Mouse (Mus musculus) cerebellum, adult 8-10 months (tissue): ENCODE data around the gene Klk1b5.
"Not testable (repeated sequence)": the region's sequence is repeated elsewhere in the genome, so short reads cannot be mapped to it uniquely, and the experiment has no call there.

Experiments
- DNase-seq: peaks from one replicate; pipeline ENCODE4 v3.0.0; 2022

The Klk1b5 gene

DNA sequence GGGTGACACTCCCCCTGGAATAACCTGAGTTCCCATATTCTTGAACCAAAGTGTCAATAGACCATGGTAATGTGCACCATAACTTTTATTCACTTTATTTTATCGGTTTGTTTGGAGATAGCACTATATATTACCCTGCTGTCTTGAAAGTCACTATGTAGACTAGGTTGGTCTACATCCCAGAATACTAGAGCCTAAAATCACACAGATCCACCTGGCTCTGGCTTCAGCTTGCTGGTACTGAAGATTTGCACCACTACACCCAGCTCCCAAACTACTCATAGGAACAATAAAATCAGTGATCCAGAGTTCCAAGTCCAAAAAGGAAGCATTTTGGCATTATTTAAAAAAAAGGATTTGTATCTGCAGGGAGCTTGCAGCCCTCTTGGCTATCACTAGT, at the start of gene Klk1b5:
Gene Klk1b5 (plus strand): TSS at position 301 of the 400 bp plus-strand sequence.
- no peak for DNase-seq

DNA sequence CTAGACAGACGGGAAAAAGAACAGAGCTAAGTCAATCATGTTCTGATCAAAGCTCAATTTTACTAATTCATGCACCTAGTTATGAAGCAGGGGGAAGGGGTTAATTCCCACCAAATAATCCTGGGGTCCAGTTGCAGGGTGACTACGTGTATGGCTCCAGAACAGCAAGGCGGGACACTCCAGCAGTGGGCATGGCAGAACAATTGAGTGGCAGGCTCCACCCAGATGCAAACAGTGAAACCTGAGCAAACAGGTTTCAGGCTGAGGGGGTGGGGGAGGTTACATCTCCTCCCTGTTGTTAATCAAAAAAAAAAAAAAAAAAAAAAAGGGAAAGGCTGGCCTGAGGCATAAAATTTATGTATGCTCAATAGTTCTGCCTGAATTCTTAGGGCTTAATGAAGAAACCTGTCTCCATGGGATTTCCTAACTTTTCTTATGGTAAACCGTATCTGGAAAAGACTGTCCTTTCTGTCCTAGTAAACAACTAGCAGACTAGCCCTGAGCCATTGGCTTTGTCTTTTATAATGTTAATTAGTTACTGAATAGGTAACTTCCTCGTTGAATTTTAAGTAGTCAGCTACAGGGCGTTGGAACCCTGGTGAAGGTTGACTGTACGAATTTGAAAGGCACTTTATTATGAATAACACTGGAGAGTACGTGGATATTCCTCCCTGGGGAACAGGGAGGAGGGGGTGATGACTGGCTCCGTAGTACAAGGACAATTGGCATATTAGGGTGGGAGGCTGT, 36.3 kb upstream of the Klk1b5 start:
- no peak for DNase-seq

DNA sequence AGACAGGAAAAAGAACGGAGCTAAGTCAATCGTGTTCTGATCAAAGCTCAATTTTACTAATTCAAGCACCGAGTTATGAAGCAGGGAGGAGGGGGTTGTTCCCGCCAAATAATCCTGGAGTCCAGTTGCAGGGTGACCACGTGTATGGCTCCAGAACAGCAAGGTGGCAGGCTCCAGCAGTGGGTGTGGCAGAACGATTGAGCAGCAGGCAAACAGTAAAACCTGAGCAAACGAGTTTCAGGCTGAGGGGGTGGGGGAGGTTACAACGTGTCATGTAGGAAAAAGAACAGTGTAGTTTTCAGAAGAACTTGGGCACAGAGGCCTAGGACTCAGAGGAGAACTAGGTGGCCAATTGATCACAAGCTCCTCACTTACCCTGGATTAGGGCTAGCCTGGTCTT, 29.2 kb upstream of the Klk1b5 start:
- not testable (repeated sequence) for DNase-seq

DNA sequence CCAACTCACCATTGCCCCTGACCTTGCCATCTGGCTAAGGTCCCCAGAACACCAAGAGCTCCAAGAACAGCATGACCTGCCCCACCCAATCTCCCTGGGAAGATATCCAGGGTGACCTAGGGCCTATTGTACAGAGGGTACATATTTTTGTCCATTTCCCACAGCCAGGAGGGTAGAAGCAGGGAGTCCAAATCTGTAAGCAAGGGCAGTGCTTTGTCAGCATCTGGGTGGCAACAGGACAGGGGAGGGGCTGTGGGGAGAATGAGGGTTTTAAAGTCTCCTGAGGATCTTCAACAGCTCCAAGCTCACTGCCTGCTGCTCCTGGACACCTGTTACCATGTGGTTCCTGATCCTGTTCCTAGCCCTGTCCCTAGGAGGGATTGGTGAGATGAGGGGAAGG, 27.8 kb upstream of the Klk1b5 start, which contains the start of gene Klk1b24:
Gene Klk1b24 (plus strand): TSS at position 301 of the 400 bp plus-strand sequence.
- not testable (repeated sequence) for DNase-seq

DNA sequence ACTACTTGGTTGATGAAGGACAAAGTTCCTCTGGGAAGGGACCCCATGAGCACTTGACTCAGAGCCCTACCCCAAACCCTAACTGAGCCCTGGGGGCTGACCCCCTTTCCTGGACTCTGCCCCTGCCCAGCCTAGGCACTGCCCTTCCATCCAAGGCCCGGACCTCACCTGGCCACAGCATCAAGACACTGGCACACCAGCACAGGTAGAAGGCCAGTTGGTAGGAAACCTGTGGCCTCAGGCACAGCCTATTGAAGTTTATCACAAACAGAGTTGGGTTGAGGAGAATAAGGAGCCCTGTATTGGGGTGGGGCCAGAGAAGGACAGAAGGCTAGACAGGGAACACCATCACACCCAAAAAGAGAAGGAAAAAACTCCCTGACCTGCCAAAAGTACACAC, 22.3 kb upstream of the Klk1b5 start:
- DNase-seq: not testable (repeated sequence)

DNA sequence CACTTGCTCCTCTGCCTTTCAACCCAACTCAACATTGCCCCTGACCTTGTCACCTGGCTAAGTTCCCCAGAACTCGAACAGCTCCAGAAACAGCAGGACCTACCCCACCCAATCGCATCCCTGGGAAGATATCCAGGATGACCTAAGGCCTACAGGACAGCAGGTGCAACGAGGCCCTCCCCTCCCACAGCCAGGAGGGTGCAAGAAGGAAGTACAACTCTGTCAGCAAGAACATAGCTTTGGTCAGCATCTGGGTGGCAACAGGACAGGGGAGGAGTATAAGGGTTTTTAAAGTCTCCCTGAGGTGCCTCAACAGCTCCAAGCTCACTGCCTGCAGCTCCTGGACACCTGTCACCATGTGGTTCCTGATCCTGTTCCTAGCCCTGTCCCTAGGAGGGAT, 17.9 kb upstream of the Klk1b5 start, which contains the start of gene Klk1b3:
Gene Klk1b3 (plus strand): TSS at position 301 of the 400 bp plus-strand sequence.
- no peak for DNase-seq

DNA sequence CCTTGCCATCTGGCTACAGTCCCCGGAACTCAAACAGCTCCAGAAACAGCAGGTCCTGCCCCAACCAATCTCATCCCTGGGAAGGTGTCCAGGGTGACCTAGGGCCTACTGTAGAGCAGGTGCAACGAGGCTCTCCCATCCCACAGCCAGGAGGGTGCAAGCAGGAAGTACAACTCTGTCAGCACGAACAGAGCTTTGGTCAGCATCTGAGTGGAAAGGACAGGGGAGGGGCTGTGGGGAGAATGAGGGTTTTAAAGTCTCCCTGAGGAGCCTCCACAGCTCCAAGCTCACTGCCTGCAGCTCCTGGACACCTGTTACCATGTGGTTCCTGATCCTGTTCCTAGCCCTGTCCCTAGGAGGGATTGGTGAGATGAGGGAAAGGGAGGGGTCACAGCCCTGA, 8.6 kb upstream of the Klk1b5 start, which contains the start of gene Klk1b4:
Gene Klk1b4 (plus strand): TSS at position 301 of the 400 bp plus-strand sequence.
- DNase-seq: not testable (repeated sequence)

DNA sequence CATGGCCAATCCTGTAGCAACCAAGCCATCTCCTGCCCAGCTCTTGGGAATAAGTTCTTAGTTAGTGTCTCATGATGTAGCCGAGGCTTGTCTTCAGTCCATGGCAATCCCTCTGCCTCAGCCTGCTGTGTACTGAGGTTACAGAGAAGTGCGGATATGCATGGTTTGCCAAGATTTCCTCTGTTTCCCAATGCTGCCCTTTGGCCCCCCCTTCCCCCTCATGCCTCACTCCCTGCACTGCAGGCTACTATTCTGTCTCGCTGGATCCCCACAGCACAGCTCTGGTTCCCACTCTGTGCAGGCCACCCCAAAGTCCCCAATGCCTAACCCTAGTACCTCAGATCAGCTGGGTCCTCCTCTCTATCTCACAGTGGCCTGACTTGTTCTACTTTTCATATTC, 7.4 kb upstream of the Klk1b5 start:
- DNase-seq: no peak

DNA sequence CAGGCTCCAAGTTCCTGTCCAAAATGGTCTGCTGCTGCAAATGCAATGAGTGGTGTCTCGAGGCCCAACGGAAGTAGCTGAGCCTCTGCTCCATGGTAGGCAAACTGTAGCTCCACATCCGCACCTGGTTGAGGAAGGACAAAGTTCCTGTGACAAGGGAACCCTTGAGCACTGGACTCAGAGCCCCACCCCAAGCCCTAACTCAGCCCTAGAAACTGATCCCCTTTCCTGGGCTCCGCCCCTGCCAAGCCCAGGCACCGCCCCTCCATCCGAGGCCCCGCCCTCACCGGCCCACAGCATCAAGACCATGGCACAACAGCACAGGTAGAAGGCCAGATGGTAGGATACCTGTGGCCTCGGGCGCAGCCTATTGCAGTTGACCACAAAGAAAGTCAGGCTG, 5.9 kb downstream of the Klk1b5 start:
- not testable (repeated sequence) for DNase-seq

DNA sequence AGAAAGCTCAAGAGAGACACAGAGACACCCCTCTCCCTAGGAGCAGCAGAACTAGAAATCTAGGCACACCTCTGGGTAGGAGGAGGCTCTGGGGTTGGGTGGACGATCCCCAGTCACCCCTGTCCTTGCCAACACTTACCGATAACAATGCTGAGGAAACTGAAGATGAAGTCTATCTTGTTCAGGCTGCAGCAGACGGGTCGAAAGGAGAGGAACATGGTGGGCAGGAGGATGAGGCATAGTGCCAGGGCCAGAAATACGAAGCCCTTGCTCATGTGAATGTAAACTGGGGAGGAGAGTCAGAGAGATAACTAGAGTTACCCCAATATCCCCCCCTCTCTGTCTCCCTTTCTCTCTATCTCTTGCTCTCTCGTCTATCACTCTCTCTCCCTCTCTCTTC, 6.6 kb downstream of the Klk1b5 start:
- DNase-seq: not testable (repeated sequence)

DNA sequence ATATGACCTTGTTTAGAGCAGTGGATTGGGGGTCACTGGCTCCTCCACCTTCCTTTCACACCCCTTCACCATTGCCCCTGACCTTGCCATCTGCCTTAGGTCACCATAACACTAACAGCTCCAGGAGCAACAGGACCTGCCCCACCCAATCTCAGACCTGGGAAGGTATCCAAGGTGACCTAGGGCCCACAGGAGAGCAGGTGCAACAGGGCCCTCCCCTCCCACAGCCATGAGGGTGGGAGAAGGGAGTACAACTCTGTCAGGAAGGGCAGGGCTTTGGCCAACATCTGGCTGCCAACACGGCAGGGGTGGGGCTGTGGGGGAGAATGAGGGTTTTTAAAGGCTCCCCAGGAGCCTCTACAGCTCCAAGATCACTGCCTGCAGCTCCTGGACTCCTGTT, 9.3 kb downstream of the Klk1b5 start, which contains the start of gene Klk1:
Gene Klk1 (plus strand): TSS at position 285 of the 400 bp plus-strand sequence.
- DNase-seq: no peak

DNA sequence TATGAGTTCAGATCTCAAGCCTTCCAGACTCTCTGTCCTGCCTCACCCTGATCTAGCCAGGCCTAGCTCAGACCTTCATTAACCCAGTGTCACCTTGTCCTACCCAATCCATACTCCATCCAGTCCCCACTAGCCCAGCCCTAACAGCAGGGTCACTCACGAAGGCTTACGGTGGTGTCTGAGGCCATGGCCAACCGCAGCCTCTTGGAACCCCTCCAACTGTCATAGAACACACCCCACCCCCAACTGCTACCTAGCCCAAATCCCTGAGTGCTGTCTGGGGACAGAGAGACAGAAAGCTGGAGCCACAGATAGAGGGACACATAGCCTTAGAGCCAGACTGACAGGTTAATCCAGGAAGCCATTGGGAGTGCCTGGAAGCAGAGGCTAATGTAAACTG, 20.2 kb downstream of the Klk1b5 start, which contains the start of gene Gm36864:
Gene Gm36864 (plus strand): TSS at position 269 of the 400 bp plus-strand sequence.
- no peak for DNase-seq

DNA sequence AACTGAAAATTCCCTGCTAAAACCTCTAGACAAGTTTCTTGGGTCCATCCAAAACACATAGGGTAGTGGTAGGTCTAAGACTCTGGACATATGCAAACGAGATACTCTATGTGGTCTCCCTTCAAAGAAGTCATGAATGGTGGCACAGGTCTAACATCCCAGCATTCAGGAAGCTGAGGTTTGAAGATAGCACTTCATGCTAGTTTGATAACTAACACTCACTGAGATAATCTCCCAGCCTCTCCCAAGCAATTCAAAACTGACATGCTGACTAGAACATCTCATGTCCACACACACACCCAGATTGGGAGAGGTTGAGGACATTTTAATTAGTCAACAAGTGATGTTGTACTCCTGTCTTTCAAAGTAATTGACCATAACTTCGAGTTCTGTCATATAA, 24.2 kb downstream of the Klk1b5 start:
- DNase-seq: no peak

DNA sequence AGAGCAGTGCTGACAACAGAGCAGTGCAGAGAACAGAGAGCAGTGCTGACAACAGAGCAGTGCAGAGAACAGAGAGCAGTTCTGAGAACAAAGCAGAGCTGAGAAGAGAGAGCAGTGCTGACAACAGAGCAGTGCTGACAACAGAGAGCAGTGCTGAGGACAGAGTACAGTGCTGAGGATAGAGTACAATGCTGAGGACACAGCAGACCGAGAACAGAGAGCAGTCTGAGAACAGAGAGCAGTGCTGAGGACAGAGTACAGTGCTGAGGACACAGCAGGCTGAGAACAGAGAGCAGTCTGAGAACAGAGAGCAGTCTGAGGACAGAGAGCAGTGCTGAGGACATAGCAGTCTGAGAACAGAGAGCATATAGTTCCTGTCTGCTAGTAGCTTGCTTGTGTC, 25.0 kb downstream of the Klk1b5 start:
- DNase-seq: no peak

DNA sequence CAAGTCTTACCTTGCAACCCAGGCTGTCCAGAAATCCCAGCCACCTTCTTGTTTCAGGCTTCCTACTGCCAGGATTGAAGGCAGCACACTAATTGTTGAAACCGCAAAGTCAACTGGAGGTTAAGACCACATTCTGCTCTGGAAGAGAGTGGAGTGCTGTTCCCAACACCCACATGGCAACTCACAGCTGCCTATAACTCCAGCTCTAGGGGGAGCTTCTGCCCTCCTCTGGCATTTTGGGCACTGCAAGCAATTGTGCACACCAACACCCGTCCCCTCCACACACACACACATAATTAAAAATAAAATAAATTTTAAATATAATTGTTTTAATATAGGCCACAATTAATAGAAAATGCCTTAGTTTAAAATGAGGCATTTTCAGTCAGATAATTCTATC, 25.4 kb downstream of the Klk1b5 start:
- no peak for DNase-seq

DNA sequence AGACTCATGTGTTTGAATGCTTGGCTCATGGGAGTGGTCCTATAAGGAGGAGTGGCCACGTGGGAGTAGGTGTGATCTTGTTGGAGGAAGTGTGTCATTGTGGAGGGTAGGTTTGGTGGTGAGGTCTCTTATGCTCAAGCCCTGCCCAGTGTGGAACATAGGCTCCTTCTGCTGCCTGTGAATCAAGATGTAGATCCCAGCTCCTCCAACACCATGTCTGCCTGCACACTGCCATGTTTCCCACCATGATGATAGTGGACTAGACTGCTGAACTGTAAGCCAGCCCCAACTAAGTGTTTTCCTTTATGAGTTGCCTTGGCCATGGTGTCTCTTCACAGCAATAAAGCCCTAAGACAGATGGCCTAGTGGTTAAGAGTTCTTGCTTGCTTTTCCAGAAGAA, 28.3 kb downstream of the Klk1b5 start:
- DNase-seq: no peak

DNA sequence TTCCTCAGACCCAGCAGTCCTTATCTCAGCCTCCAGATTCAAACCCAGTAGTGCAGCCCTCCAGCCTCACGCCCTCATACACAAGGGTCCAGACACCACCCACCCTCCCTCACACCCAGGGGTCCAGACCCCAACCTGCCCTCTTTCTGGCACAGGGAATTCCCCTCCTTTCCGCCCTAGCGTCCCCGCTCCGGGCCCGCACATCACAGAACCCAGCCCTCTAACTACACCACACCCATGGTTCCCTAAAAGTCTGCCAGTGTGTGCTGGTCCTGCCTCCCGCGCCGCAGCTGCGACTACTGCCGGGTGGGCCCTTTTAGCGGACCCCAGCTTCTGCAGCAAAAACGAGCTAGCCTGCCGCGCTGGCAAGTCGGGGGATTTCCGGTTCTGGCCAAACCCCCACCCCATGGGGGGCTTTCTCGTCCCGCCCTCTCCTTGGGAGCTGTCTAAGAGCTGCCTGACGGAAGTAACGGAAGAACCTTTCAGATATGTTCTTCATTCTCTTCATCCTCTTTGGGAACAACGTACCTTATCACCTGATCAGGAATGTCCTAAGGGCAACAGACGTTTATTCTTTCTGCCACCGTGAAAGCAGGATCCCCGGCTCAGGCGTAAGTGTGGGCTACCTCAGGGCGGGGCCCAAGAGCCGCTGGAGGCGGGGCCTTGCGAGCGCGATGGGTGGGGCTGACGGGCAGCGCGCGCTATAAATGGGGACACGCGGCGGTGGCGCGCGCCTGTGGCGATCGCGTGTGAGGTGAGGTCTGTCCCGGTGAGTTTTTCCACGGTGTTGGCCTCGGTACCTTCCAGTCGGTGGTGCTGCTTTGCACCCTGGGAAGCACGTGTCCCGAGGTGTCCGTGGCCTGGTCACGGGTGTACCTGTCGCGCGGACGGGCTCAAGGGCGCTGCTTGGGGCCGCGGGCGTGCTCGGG, 30.6 kb downstream of the Klk1b5 start, which contains the start of the genes 1700028J19Rik and 2410002F23Rik:
Gene 1700028J19Rik (minus strand): TSS at position 641 of the 929 bp plus-strand sequence.
Gene 2410002F23Rik (plus strand): TSS at position 668 of the 929 bp plus-strand sequence.
- DNase-seq: peak; percentile 96

DNA sequence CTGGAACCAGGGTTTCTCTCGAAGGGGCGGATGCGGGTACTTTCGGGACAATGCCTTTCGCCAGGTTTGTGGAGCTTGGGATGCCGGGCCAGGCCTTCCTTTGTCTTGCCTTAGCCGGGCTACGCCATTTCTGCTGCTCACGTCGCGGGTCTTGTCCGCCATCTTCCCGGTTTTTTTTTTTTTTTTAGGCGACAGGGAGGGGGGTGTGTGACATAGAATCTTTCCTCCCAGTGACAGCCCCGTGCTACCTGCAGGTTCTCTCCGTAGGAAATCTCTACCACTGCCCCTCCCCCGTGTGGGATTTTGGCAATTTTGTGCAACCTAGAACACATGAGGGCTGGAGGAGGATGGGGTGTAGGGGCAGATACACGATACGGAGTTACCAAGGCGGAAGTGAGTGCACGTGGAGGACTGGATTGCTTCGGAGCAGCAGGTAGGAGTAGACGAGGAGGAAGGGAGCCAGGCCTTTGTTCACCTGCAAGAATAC, 31.3 kb downstream of the Klk1b5 start:
- DNase-seq: peak; percentile 64

DNA sequence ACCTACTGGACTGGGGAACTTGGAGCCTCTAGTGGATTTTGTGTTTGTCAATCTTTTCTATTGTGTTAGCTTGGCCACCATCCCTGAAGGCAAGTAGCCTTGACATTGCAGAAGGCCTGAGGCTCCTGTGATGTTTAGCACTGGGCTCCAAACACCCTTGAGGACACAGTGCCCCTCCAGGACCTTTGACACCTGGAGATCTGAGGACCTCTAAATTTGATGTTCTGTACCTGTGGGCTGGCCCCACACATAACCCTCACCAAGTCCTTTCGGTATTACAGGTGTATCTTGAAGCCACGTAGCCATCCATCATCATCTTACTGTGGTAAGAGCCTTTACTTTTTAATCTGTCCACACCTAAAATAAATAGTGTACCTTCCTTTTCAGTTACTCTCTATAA, 32.2 kb downstream of the Klk1b5 start:
- no peak for DNase-seq

DNA sequence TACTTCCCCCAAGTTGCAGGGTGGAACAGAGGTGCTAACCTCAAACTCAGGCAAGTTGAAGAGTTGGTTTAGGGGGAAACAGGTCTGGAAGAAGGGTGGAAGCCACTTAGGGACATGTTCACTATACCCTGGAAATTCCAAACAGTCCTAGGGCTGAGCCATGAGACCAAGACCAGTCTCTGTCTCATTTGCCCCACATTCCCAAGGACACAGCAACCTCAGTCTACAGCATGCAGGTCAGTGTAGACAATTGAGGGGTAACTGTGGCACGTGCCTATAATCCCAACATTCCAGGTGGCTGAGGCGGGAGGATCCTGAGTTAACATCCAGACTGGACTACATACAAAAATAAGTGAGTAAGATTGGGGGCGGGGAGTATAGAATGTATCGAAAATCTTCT, 33.5 kb downstream of the Klk1b5 start:
- DNase-seq: no peak

DNA sequence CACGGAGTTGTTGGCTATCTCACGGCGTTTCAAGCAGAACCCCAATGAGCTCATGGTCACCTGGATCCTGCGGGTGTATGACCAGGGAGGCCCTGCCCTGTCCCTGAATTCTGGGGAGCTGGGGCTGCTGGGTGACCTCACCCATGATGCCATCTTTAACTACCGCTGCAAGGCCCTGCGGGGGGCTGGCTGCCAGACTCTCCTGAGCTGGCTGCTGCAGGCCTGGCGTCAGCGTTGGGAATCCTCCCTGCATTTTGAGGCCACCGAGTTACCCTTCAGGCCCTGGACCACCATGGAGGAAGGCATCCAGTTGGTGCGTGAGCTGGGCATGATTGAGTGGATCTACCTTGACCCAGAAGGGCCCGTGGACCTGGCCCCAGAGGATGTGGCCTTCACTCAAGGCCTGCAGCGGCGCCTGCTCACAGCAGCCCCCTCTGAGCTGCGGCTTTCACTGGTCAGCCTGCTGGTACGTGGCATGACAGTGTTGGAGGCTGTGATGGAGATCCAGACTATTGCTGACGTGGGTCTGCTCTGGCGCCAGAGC, 35.1 kb downstream of the Klk1b5 start:
- not testable (repeated sequence) for DNase-seq

DNA sequence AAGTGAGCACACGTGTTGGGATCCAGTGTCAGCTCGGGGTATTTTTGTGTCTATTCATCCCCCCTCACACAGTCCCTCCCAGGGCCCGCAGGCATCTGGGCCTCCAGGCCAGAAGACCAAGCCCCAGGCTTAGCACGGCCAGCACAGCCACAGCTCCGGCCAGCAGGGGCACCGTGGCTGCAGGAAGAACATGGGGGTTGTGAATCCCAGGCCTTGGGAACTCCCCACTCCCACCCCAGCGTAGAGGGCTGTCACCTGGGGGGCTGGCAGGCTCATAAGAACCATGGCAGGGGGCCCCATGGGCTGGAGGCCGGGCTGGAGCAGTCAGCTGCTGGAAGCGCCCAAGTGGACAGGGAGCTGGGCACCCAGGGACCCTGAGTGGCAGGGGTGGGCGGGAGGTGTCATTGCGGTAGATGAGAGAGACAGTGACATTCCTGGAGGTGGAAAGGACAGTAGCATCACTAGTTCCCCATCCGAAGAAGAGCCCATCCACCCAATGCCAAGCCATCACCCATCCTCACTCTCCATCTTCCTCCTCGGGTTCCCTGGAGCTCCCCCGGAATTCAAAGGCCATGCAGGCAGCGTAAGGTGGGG, 37.4 kb downstream of the Klk1b5 start:
- no peak for DNase-seq
